Mouse (Mus musculus): ENCODE measurements at regions not wholly inside any gene's neighbourhood (a gene's known extent, or its start where the extent isn't known, plus 50 kb on each side); places are given as distances from the start of the nearest gene placed in this dataset.

DNA sequence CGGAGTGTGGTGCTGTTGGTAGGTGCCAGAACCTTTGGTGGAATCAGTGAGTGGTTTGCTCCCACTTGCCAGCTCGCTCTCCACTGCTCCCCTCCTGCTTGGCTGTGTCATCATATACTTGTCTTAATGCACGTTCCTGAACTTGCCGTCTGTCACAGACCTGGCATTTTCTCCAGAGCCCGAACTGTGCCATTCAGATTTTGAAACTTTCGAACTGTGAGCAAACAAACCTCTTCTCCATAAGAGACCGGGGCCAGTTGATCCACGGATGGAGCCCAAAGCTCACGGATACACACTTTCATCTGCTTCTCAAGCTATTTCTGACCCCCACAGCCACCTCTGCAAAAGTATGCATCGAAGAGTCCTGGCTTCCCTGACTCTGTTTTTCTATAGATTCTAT, 141.0 kb upstream of the Rreb1 start:
- H3K4me2 ChIP-seq (ENCODE audit: low read depth, low read length): no peak overlapping the region
- no peaks in the 10 kb centered on the region for H3K36me3 ChIP-seq (replicated peaks; ENCODE audit: insufficient read depth, low read length)
- ATAC-seq (no peak), DNase-seq (no peak)
- no peaks in the 10 kb centered on the region for H3K9me3 ChIP-seq (ENCODE audit: low read length)
- no peak overlapping the region for H3K27ac ChIP-seq (ENCODE audit: low read depth)
- no peak overlapping the region for H3K9ac ChIP-seq (replicated peaks)
- H3K4me3 ChIP-seq (ENCODE audit: low read depth, low read length): no peak overlapping the region
- TF ChIP-seq EP300 (IDR thresholded peaks at IDR 0.05; ENCODE audit: low read depth): no peak
- no peak for TF ChIP-seq CTCF (IDR thresholded peaks at IDR 0.05; ENCODE audit: low read depth)
- no peaks in the 10 kb centered on the region for H3K27me3 ChIP-seq (ENCODE audit: insufficient read depth, low read length)
- H3K4me1 ChIP-seq (ENCODE audit: insufficient read depth): peaks cover 5% of the 10 kb centered on the region; the same call in 1 of the 2 replicates
- WGBS (ENCODE audit: insufficient replicate concordance): 72% methylated on average over 10 of the region's 10 CpGs

DNA sequence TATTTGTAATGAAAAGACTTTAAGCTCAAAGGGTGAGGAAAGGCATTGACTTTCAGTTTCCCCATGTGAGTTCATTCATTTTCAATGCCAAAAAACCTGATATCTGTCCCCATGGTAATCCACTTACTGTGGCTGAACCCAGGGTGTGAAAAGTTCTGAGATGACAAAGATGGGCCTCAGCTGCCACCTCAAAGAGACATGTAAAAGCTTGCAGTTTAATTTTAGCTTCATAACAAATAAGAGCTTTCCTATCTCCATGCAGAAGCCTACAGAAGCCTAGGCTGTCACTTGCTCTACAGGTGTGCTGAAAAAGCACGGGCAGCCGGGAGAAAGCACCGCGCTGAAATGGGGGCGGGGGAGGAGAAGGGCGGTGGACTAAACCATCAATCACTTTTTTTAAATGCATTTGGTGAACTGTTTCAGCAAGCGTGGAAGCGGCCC, 140.1 kb upstream of the Rreb1 start:
- no peaks in the 10 kb centered on the region for H3K36me3 ChIP-seq (replicated peaks; ENCODE audit: insufficient read depth, low read length)
- TF ChIP-seq CTCF (IDR thresholded peaks at IDR 0.05; ENCODE audit: low read depth): no peak
- no peak for TF ChIP-seq EP300 (IDR thresholded peaks at IDR 0.05; ENCODE audit: low read depth)
- no peak overlapping the region for H3K9ac ChIP-seq (replicated peaks)
- no peak overlapping the region for H3K27ac ChIP-seq (ENCODE audit: low read depth)
- no peaks in the 10 kb centered on the region for H3K27me3 ChIP-seq (ENCODE audit: insufficient read depth, low read length)
- no peak overlapping the region for H3K4me2 ChIP-seq (ENCODE audit: low read depth, low read length)
- ATAC-seq (no peak), DNase-seq (no peak)
- WGBS (ENCODE audit: insufficient replicate concordance): 56% methylated on average over 8 of the region's 8 CpGs
- peaks cover 9% of the 10 kb centered on the region; the same call in 1 of the 2 replicates for H3K4me1 ChIP-seq (ENCODE audit: insufficient read depth)
- no peak overlapping the region for H3K4me3 ChIP-seq (ENCODE audit: low read depth, low read length)
- no peaks in the 10 kb centered on the region for H3K9me3 ChIP-seq (ENCODE audit: low read length)

DNA sequence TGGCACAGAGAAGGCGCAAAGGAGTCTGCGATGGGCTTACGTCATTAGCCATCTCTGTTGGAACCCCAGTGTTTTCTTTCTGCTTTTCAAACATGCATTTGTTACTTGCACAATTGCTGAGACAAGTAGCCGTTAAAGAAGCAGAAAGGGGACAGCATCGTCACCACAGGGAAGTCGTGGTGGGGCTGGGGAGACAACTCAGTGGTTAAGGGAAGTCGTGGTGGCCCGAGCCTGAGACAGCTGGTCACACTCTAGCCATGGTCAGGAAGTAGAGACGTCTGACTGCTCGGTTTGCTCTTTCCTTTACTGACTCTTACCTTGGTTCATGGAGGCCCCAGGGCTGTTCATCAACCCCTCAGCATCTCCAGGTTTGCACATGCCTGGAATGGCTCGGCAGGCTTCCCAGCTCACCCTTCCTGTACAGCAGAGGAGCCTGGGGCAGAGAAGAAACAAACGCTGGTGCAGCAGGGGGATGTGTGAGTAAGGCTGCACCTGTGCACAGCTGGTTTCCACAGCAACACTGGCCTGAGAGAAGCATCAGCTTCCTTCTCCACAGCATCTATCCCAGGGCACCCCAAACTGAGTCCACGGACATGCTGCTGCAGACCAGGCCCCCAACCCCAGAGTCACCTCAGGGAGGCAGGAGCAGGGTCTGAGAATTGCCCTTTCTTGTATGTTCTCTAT, 135.6 kb upstream of the Rreb1 start:
- Histone ChIP-seq H3K4me3 (ENCODE audit: low read depth, low read length) (no peak overlapping the region), H3K27me3 (ENCODE audit: insufficient read depth, low read length) (no peaks in the 10 kb centered on the region), H3K9me3 (ENCODE audit: low read length) (no peaks in the 10 kb centered on the region), H3K4me2 (ENCODE audit: low read depth, low read length) (peak overlapping the region; percentile 22), H3K27ac (ENCODE audit: low read depth) (peak overlapping the region; percentile 74), H3K9ac (replicated peaks) (0 out of 2 replicates have a peak overlapping the region, but pooled peaks have one; percentile 7), H3K4me1 (ENCODE audit: insufficient read depth) (peaks cover 7% of the 10 kb centered on the region; the same call in 1 of the 2 replicates), H3K36me3 (replicated peaks; ENCODE audit: insufficient read depth, low read length) (no peaks in the 10 kb centered on the region)
- 36% methylated on average over 13 of the region's 13 CpGs for WGBS (ENCODE audit: insufficient replicate concordance)
- TF ChIP-seq CTCF (IDR thresholded peaks at IDR 0.05; ENCODE audit: low read depth) (no peak), EP300 (IDR thresholded peaks at IDR 0.05; ENCODE audit: low read depth) (no peak)
- DNase-seq (peak; percentile 56), ATAC-seq (peak; percentile 68)

- Histone ChIP-seq H3K9ac (replicated peaks) (no peak overlapping the region), H3K4me1 (ENCODE audit: insufficient read depth) (peaks cover 5% of the 10 kb centered on the region; the same call in 1 of the 2 replicates), H3K27me3 (ENCODE audit: insufficient read depth, low read length) (no peaks in the 10 kb centered on the region), H3K4me3 (ENCODE audit: low read depth, low read length) (no peak overlapping the region), H3K4me2 (ENCODE audit: low read depth, low read length) (no peak overlapping the region), H3K9me3 (ENCODE audit: low read length) (no peaks in the 10 kb centered on the region), H3K36me3 (replicated peaks; ENCODE audit: insufficient read depth, low read length) (no peaks in the 10 kb centered on the region), H3K27ac (ENCODE audit: low read depth) (no peak overlapping the region)
- 66% methylated on average over 8 of the region's 8 CpGs for WGBS (ENCODE audit: insufficient replicate concordance)
- DNase-seq (no peak), ATAC-seq (no peak)
- no peak for TF ChIP-seq CTCF (IDR thresholded peaks at IDR 0.05; ENCODE audit: low read depth)
- no peak for TF ChIP-seq EP300 (IDR thresholded peaks at IDR 0.05; ENCODE audit: low read depth)
Measured at GRCm38 (mm10) chr13:37644751-37645181, 133.4 kb upstream of the Rreb1 start.

- Histone ChIP-seq H3K36me3 (replicated peaks; ENCODE audit: insufficient read depth, low read length) (no peaks in the 10 kb centered on the region), H3K4me2 (ENCODE audit: low read depth, low read length) (no peak overlapping the region), H3K4me1 (ENCODE audit: insufficient read depth) (no peaks in the 10 kb centered on the region; the same call in none of the 2 replicates), H3K4me3 (ENCODE audit: low read depth, low read length) (no peak overlapping the region), H3K9ac (replicated peaks) (no peak overlapping the region), H3K27me3 (ENCODE audit: insufficient read depth, low read length) (no peaks in the 10 kb centered on the region), H3K27ac (ENCODE audit: low read depth) (no peak overlapping the region), H3K9me3 (ENCODE audit: low read length) (no peaks in the 10 kb centered on the region)
- TF ChIP-seq CTCF (IDR thresholded peaks at IDR 0.05; ENCODE audit: low read depth) (no peak), EP300 (IDR thresholded peaks at IDR 0.05; ENCODE audit: low read depth) (no peak)
- no peak for DNase-seq
- WGBS (ENCODE audit: insufficient replicate concordance): 52% methylated on average over 9 of the region's 9 CpGs
- no peak for ATAC-seq
Measured at GRCm38 (mm10) chr13:37649467-37650080, 128.6 kb upstream of the Rreb1 start.

- DNase-seq: no peak
- no peak for TF ChIP-seq EP300 (IDR thresholded peaks at IDR 0.05; ENCODE audit: low read depth)
- TF ChIP-seq CTCF (IDR thresholded peaks at IDR 0.05; ENCODE audit: low read depth): no peak
Measured at GRCm38 (mm10) chr13:37651221-37651946, 126.8 kb upstream of the Rreb1 start.

More at GRCm38 (mm10) chr13:37651221-37651946, 126.8 kb upstream of the Rreb1 start:
- no peaks in the 10 kb centered on the region; the same call in 1 of the 2 replicates for H3K4me1 ChIP-seq (ENCODE audit: insufficient read depth)
- H3K27ac ChIP-seq (ENCODE audit: low read depth): no peak overlapping the region
- H3K9me3 ChIP-seq (ENCODE audit: low read length): no peaks in the 10 kb centered on the region
- H3K36me3 ChIP-seq (replicated peaks; ENCODE audit: insufficient read depth, low read length): no peaks in the 10 kb centered on the region
- no peaks in the 10 kb centered on the region for H3K27me3 ChIP-seq (ENCODE audit: insufficient read depth, low read length)
- 76% methylated on average over 10 of the region's 10 CpGs for whole genome bisulfite sequencing (ENCODE audit: insufficient replicate concordance)
- H3K9ac ChIP-seq (replicated peaks): no peak overlapping the region
- H3K4me2 ChIP-seq (ENCODE audit: low read depth, low read length): no peak overlapping the region
- no peak overlapping the region for H3K4me3 ChIP-seq (ENCODE audit: low read depth, low read length)
- no peak for ATAC-seq
